Mouse (Mus musculus) A20 (cell line): Measurements from ENCODE around the gene Vrk1.

Source experiments
- DNase-seq: peaks from one replicate; pipeline ENCODE4 v3.0.0-alpha.2; 2011; ENCODE audit warnings: low read depth, low spot score

Vrk1 gene

DNA sequence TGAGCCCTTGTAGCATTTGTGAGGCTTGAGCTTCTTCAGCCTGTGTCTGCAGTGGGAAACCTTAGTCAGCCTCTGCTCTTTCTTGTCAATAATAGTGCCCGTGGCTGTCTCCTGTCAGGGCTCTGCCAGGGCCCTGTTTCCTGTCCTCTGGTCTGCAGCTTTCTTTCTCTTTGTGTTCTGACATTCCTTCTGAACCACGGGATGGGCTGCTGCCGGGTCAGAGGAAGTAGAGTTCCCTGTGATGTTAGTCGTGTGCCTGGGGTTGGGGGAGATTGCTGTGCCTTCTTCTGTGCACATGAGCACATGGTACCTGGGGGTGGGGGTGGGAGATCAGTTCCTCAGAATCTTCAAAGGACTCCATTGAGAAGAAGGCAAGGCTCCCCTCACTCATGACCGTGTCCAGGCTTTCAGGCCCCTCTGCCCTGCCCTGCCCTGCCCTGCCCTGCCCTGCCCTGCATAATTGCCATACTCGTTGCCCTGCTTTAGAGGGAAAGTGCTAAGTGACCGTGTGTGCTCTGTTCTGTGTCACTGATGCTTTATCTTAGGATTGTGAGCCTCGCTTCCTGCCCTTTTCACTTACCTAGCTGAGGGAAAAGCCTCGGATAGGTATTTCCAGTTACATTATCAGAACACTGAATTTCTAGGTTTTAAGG, 36.2 kb downstream of the Vrk1 start:
- no peak for DNase-seq

DNA sequence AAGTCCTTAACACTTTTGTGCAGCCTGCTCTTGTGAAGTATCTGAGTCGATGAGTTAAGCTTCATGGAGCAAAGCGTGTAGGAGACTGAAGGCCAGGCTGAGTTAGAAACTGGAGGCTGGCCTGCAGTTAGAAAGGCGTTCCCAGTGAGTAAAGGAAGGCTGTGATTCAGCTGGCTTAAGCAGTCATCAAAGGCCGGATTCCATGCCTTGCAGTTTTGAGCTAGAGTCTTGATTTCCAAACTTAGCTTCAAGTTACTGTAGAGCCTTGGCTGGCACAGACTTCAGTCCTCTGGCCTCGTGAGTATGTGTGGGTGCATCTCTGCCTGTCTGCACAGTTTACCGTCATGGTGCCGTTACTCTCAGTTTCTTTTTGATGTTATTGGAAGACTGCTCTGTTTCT, 42.2 kb downstream of the Vrk1 start:
- no peak for DNase-seq

DNA sequence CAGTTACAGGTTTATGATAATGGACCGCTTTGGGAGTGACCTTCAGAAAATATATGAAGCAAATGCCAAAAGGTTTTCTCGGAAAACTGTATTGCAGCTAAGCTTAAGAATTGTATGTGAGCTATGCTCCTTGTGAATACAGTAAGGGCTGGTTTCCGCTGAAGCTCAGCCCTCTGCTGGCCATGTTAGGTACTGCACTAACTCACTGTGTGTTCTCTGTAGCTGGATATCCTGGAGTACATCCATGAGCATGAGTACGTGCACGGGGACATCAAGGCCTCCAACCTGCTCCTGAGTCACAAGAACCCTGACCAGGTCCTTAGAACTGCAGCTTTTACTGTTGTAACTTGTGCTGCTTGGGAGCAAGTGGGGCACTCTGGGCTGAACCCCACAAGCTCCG, 45.8 kb downstream of the Vrk1 start:
- DNase-seq: peak; percentile 73

DNA sequence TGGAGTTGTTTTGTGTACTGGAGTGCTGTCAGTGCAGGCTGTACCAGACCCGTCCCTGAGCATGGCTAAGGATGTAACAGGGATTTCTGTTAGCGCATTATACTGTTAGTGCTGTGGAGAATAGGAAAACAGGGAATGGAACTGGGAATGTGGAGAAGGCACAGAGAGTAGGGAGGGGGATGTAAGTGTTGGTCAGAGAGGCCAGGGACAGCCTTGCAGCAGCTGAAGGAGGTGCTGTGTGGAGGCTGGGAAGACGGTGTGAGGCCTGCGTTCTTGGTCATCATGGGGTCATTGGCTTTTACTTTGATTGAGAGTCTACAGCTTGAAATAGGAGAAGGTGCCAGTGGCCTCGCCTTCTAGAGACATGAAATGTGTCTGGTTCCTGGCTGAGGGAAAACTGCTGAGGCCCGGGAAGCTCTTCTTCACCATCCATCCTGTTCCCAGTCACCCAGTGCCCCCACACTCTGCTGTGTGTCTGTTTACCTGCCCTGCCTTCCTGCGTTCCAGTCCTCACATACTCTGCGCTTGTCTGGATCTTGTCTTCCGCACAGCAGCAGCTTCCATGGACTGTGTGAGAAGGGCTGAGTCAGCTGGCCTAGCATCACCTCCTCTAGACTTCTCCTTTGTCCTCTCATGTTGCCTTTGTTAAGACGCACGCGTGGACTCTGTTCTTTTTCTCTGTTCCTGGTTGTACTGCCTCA, 50.0 kb downstream of the Vrk1 start:
- no peak for DNase-seq

DNA sequence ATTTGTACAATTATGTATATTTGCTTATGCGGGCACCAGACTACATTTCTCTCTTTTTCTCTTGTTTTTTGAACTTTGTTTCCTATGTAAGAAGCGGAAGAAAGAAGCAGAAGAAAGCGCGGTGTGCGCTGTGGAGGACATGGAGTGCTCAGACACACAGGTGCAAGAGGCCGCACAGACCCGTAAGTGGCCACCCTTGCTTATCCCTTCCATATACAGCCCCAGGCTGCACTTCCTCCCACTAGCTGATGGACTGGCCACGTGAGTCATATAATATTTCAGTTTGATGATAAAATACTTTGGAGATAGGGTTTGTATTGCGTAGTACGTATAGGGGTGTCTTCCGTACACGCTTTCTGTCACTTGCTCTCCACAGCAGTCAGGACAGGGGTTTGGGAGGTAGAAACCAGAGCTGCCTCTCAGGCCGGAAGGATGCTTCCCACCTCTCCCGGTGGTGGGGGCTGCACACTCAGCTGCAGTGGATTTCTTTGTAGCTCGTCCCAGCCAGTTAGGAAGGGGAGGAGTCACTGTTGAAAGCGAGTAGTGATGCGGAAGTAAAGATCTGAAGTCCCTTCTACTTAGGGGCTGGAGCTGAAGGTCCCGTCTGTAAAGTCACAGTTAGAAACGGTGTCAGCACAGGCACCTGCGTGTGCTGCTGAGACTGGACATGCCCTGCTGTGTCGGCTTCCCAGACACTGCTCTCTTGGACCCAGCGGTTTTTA, 60.6 kb downstream of the Vrk1 start:
- DNase-seq: no peak

DNA sequence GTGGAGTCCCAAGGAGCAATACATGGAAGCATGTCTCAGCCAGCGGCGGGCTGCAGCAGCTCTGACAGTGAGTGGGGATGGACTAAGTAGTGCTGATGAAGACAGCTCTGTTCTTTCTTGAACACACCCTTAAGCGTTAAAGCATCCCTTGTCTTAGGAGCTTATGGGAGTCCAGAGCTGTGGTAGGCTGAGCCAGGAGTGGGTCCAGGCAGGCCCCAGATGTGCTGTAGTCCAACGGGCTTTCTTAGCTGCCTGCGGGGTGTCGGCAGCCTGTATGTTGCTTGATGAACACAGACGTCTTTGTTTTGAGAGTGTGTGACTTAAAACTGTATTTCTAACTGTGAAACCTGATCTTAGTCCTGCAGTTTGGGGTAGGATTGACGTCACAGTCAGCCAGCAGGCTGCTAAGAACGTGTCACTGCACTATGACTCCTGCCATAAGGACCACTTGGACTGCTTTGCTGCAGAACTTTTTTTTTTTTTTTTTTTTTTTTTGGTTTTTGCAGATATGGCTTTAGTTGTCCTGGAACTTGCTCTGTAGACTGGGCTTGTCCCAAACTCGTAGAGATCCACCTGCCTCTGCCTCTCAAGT, 61.6 kb downstream of the Vrk1 start:
- no peak for DNase-seq

DNA sequence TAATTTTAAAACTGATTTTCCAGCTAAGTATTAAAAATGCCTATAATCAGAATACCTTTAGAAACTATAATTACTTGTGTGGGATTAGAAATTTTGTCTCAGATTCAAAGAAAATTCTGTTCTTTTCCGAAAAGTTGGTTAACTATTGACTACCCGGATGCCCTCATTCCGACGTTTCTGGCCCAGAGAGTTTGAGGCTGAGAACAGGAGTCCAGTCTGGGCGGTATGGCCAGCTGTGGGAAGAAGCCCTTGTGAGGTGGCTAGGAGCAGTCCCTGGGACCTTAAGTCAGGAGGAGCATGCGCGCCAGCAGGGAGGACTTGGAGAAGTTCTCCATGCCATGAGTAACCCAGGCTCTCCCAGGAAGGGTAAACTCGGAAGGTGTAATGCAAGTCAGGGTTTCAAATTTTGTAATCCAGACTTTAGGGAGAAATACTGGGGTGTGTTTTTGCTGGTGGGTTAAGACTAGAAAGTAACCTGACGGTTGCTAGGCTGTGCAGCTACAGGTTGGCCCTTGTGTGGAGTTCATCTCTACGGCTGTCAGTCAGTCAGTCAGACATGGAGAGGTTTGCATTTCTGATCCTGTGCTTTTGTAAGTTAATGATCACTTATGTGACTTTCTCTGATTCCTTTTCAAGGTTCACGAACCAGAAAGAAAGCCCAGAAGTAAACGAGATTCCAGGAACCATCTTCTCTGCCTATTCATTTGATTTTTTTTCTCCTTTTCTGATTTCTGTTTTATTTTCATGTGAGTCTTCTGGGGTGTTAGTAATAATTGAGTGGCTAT, 64.5 kb downstream of the Vrk1 start:
- DNase-seq: no peak

DNA sequence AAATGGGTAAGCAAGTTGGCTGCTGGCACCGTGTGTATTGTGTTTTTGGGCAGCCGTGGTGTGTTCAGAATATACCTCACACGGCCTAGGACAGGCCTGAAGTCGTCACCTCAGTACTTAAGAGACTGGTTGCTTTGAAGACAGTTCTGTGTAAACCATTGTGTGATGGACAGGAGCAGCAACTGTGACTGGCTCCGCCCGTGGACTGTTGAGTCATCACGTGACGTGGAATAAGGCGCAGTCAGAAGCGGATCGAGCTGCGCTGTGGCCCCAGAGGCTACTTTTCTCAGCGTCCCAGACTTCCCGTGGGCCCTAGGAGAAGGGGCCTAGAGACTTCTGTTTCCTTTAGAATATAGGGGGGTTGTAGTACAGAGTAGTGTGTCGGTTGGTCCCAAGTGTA, 66.1 kb downstream of the Vrk1 start:
- DNase-seq: no peak

DNA sequence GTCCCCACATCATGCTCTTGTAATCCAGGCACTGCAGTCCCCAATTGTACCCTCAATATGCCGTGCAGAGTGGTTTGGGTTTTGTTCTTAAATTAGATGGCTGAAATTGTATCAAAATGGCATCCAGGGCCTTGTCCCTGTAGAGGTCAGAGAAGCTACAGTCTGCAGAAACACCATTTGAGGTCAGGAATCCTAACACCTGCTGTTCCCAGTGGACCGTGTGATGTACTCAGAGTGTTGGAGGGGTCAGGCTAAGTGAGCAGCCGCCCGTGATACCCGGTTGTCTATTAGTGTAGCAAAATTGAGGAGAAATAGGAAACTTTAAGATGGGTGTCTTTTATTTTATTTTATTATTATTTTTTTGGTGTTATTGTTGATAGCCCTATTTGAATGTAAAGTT, 70.5 kb downstream of the Vrk1 start:
- no peak for DNase-seq

DNA sequence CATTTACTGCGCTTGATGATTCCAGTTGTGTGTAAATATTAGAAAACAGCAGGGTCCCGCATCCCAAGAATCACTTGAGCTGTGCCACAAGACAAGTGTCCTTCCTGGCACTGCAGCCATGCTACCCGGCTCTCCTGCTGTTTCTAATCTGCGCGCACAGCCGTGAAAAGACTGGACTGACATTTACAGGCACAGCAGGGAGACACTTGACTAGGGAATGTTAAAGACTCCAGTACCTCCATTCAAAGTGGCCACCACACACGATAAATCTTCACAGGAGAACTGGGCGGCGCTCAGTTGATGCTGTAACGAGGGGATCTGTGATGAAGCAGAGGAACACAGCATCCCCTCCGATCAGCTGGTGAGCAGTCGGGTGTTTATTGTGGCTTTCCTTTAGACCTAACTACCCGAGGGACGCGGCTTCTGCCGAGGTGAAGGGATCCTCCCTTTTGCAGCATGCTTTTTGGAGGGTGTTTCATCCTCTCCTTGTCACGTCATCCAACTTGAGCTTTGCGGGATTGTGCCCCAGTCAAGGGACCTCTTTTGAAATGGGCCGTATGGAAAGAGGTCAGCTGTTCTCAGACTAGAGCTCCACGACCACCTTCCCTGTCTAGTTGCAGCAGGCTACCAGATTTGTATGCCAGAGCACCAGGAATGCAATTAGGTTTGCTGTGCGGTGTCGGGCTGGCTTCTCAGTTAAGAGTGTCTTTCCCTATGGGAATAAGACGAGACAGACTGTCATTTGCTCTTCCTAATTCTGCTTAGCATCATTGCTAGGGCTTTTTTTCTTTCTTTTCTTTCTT, 71.1 kb downstream of the Vrk1 start:
- no peak for DNase-seq

DNA sequence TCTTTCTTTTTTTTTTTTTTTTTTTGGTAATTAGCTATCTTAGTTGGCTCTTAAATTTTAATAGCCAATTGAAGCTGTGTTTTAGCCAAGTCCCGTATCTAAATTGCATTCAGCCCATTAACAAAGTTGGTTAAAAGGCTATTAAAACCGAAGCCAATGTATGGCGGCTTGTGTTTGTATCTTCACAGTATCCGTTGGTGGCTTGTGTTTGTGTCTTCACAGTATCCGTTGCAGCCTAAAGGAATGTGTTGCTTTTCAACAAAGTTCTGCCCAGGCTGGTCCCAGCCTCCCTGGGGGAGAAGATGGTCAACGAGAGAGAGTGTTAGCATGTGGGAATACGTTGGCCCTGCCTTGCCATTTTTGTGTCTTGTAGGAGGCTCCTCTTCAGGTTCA, 71.7 kb downstream of the Vrk1 start:
- no peak for DNase-seq

DNA sequence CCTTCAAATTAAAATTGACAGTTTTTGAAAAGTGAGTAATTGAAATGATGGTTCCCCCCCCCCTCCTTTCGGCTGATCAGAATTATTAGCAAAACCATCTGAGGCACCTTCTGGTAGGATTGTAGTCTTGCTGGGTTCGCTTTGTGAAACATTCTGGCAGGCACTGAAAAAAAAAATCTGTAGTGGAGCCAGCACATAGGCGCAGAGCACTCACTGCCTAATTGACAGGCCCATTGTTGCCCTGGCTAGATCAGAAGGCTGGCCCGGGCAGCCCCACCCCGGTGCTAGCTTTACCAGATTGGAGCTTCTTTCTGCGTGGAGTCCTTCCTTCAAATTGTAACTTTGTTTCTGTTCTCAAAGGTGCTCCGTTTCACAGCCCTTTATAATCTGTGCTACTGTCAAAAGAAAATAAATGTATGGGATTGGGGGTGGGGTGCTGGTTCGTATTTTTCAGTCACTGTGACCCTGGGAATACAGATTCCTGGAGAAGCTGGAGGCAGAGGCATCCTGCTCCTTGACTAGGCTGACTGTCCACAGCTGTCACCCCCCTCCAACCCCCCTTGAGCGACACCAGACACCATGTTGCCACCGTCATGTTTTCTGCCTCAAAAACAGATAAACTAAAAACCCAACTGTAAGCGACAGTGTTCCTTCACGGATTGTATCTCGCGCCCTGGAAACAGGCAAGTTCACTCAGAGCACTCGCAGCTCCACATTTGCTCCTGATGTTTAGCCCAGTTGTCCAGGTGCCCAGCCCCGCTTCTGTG, 72.3 kb downstream of the Vrk1 start:
- DNase-seq: no peak

DNA sequence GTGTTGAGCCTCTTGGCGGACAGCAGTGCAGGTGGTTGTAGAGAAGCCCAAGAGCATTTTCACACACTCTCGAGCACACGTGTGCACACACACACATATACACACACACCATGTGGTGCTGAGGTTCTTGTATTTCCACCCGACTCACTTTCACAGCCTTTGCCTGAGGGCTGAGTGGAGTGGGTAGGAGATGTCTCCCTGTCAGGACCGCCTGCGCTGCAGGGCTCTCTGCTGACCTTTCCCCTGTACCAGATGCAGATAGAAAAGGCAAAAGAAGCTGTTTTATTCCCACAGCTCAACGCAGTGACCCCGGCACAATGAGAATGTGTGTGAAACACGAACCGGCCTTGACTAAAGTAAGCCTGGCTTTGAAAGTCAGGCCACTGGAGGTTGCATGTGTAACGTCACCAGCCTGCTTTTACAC, 72.9 kb downstream of the Vrk1 start:
- no peak for DNase-seq

DNA sequence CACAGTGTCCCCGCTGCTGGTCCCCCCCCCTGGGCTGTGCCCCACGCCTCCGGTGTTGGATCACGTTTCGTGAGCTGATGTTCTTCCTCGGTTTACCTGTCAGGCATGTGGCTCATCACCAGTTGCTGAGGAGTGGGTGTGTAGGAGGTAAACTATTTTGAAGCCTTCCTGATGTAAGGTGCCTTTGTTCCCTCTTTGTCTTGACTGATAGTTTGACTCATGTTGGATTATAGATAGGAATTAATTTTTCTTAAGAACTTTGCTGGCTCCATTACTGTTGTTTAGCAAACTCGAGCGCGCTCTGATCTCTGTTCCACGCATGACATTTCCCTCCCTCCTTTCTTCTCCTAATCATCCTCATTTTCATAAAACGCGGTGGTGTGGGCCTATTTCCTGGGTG, 74.1 kb downstream of the Vrk1 start:
- DNase-seq: no peak

DNA sequence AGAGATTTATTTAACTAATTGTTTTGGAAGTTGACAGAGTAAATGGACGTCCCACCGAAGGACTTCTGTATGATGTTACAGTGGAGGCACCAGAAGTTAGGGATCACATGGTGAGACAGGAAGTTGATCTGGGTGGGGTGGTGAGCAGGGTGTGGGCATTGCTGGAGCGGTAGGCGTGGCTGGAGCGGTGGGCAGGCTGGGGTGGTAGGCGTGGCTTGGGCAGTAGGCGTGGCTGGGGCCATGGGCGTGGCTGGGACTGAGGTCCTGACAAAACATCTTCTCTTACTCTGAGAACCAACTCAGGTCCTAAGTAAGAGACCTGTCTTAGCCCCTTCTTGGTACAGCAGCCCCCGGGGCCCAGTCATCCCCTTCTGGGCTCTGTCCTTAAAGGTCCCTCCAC, 84.8 kb downstream of the Vrk1 start:
- no peak for DNase-seq

DNA sequence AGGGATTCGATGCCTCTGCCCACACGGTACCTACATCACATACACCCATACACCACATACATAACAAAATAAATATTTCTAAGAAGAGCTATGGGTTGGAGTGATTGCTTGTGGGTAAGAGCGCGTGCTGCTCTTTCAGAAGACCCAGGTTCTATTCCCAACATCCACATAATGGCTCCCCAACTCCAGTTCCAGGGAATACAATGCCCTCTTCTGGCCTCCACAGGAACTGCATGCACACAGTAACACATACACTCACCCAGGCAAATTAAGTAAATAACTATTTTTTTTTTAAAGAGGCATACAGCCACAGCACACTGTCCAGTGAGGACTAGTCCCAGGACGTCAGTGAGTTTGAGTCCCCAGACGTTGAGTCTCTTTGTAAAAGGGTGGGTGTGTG, 92.0 kb downstream of the Vrk1 start:
- no peak for DNase-seq

DNA sequence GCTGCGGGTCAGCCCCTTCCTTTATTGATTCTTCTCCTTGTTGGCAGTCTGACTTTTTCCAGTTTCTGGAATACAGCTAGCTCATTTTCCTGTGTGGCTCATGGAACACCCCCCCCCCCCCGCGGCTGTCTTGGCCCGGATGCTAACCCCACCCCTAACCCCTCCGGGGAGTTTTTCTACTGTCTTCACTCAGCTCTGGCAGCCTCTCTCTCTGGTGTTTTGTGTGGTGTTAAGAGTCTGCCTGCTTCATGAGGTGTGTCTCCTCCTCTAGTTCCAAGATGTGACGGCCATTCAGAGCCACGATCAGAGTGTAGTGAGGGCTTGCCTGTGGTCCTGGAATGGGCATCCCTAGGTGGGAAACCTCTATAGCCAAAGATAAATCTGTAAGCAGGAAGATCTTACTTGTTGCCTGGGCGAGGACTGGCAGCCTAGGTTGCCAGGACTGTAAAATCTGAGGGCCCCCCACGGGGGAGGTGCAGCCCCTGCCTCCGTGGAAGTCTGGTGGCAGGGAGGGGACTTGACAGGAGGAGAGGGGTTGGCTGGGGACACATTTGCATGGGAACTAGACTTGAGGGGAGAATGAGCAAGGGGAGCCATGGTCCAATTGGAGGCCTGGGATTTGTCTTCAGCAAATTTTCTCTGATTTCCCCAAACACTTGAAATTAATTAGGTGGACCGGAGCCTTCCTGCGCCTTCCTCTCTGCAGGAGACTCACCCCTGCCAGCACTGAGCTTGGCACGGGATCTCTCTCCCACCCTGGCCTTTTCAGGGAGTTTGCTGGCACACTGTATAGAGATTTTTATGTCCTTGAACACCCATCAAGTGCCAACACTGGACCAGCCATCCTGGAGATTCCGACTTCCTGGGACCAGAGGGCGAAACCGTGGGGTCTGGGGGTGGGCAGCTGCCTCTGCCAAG, 93.0 kb downstream of the Vrk1 start:
- DNase-seq: no peak

DNA sequence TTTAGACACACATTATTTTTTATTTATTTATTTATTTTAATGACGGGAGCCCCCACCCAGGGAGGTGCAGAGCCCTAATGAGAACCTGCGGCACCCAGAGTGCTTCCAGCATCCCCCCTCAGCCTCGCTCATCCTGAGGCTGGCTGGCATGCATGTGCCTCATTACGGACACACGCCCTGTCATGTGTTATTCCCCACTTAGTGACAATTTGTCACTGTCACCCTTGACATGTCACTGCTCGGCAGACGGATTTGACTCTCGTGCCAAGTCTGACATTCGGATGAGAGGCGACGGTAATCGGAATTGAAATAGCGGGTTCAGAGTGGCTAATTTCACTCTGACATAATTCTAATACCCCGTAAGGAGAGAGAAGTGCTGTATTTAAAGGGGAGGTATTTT, 97.2 kb downstream of the Vrk1 start:
- DNase-seq: no peak
